Mouse (Mus musculus) small intestine, adult 2 months (tissue): ENCODE measurements at regions not wholly inside any gene's neighbourhood (a gene's known extent, or its start where the extent isn't known, plus 50 kb on each side); places are given as distances from the start of the nearest gene placed in this dataset.

ENCODE experiments used
- CTCF ChIP-seq: fragments of 200-500 bp; IDR thresholded peaks from 2 replicates; pipeline ENCODE4 v1.5.1; 2012; ENCODE audit warnings: low read depth, mild to moderate bottlenecking, control low read depth, inconsistent platforms, low read length, moderate library complexity, mixed read lengths; ENCODE audit not compliant: insufficient replicate concordance, insufficient read length; ENCODE audit errors: extremely low read depth
- POLR2A ChIP-seq: fragments of 200-500 bp; IDR thresholded peaks from 2 replicates; pipeline ENCODE4 v1.6.1; 2012; ENCODE audit warnings: low read depth, mild to moderate bottlenecking, control low read depth, inconsistent platforms, low read length, moderate library complexity

DNA sequence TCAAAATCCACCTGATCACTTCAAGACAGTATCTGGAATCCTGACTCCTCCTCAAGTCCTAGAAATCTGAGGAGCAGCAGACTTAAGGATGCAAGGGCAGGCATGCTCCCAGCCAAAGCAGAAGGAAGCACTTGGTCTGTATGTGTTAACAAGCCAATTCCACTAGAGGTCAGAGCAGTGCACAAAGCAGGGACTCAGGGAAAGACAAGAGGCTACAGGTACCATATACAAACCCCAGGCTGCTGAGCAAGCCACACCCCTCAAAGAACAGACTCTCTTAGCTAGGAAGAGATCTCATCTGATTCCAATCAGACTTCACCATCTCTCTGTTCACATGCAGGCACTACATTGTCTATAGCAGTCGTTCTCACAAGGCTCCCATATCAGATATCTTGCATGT lies 99.6 kb upstream of the Clint1 start:
- TF ChIP-seq CTCF: peak; percentile 43; the same call in 1 of the 2 replicates
- no peak for TF ChIP-seq POLR2A
